Mouse (Mus musculus) embryo, embryonic 10.5 days (tissue): ENCODE results near the gene Rps11.
"Not testable (repeated sequence)": the region's sequence is repeated elsewhere in the genome, so short reads cannot be mapped to it uniquely, and the experiment has no call there.

ENCODE experiments used
- DNase-seq: peaks from one replicate; pipeline ENCODE4 v3.0.0-alpha.2; 2015; ENCODE audit warnings: low spot score

The Rps11 gene

GRCm38 (mm10) chr7:45154096-45154992 is 30.1 kb upstream of the Rps11 start, which contains the start of the genes Pih1d1 and Aldh16a1:
Gene Pih1d1 (plus strand): TSS chr7:45154303.
Gene Aldh16a1 (minus strand): TSS chr7:45154584.
- peak; percentile 97 for DNase-seq

DNA sequence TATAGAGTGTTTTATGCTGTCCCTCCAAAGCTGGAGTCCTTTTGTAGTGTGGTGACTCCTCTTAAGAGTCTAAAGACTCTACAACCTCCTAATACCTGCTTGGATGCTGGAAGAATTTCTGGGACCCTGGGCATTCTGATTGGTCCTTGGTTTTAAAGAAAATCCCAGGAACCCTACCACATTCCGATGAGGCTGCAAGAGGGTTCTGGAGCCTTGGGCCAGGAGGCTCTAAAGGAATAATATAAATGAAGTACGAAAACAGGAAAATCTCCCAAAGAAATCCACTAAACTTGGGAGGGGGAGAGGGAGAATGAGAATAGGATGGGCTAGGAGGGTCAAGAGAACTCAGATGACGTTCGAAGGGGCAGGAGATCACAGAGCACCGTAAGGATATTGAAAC is 29.3 kb upstream of the Rps11 start:
- DNase-seq: no peak

GRCm38 (mm10) chr7:45153052-45153451 is 28.8 kb upstream of the Rps11 start:
- not testable (repeated sequence) for DNase-seq

- DNase-seq: peak; percentile 44
Measured at GRCm38 (mm10) chr7:45151303-45151702, 27.1 kb upstream of the Rps11 start.

GRCm38 (mm10) chr7:45150321-45150720 is 26.1 kb upstream of the Rps11 start:
- no peak for DNase-seq

GRCm38 (mm10) chr7:45149545-45149944 is 25.3 kb upstream of the Rps11 start:
- DNase-seq: no peak

DNA sequence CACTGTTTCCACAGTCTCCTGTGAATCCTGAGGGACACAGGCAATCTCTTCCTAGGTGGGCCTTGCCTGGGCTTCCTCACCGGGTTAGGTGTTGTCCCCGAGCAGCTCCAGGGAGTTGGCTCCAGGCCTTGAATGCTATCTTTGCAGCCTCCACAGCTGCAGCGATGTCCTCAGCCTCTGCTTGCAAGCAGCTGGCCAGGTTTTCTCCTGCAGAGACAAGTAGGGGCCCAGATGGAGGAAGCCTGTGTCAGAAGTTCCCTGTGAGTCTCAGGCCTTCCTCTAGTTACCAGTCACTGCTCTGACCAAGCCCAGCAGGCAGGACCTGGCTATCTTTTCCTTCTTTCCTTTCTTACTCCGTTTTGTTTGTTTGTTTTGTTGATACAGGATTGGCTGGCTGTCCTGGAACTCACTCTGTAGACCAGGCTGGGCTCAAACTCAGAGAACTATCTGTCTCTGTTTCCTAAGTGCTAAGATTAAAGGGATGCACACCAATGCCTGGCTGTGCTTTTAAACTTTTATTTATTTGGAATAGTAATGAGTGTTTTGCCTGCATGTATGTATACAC is 24.4 kb upstream of the Rps11 start:
- DNase-seq: no peak

DNA sequence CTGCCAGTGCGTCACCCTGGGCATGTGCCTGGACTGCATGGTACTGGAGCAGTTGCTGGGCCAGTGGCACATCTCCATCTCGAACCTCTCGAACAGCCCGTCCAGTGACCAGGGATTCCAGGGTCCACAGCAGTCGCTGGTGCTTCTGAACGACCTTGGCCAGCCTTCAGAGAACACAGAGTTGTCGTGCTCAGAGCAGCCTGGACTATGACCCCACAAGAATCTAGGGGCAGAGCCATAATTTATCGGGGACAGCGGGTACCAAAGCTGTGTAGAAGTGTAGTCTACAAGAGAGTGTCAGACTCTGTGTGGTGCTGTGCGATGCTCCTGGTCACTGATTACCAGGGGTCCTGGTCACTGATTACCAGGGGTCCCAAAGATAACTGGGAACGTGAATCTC is 23.7 kb upstream of the Rps11 start:
- DNase-seq: no peak

DNA sequence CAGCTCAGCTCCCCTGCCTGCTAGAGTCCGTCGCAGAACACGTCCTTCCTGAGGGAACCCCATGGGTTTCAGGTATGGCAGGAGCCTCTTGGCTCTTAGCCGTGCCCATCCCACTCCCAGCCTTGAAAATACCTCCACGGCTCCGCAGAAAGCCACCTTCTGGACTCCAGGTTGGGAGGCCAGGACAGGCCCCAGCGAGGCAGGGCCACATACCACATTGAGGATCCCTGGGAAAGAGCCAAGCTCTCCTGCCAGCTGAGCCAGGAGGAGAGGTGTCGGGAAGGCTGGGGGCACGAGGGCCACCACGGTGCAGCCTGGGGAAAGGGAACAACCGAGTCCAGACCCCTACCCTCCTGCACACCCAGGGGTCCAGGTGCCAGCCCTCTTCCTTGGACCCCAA is 23.0 kb upstream of the Rps11 start:
- no peak for DNase-seq

- no peak for DNase-seq
Measured at GRCm38 (mm10) chr7:45145460-45145859, 21.2 kb upstream of the Rps11 start.

GRCm38 (mm10) chr7:45144368-45145174 is 20.3 kb upstream of the Rps11 start:
- DNase-seq: no peak

DNA sequence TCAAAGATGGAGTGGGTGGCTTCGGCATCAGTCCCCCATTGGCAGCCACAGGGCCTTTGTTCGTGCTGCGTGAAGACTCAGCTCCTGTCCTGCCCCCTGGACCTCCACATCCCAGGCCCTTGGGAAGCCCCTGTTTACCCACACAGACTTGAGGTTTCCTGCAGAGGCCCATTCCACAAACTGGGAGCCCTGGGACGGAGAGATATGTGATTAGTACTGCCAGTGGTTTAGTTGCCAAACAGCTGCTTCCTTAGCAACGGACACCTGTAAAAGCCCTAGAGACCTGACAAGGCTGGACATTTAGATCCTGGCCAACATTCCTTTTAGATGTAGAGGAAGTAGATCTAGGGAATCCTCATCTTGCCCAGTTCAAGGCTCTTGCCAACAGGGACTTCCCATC is 17.7 kb upstream of the Rps11 start:
- no peak for DNase-seq

DNA sequence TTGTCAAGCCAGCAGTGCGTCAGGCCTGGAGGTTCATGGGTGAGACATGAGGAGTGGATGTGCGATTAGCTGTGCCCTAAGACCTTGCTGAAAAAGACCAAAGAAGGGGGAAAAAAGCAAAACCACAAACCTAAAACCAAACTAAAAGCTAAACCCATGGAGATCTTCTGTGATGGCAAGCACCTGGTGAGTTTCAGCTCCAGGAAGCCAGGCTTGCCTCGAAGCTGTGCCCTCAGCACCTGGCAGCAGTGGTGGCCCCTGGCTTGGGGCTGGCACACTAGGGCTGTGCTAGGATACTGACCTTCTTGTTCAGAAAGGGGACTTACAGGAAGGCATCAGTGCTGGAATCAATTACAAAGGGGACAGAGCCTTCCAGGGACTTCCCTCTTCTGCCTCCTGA is 17.1 kb upstream of the Rps11 start:
- no peak for DNase-seq

GRCm38 (mm10) chr7:45139904-45140723 is 15.9 kb upstream of the Rps11 start:
- no peak for DNase-seq

DNA sequence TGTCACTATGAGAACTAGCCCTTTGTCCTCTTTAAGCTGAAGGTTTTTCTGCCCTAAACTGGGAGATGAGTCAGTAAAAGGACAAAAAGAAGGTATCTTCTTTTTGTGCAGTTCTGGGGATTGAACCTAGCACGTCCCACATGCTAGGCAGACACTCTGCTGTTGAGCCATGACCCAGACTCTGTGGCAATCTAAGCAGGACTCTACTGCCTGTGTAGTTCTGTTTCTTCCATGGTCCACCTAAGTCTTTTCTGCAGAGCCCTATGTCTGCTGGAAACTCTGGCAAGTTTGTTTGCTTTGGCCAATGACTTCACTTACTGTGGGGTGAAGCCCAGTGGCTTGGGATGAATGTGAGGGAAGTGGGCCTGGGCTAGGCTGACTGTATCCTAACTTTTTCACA is 14.2 kb upstream of the Rps11 start:
- no peak for DNase-seq

- no peak for DNase-seq
Measured at GRCm38 (mm10) chr7:45137171-45138006, 13.2 kb upstream of the Rps11 start.

GRCm38 (mm10) chr7:45135993-45136567 is 11.8 kb upstream of the Rps11 start, which contains the start of the genes Gm45713 and Flt3l:
Gene Gm45713 (minus strand): TSS chr7:45136231.
Gene Flt3l (minus strand): TSS chr7:45136432.
- peak; percentile 84 for DNase-seq

- DNase-seq: no peak
Measured at GRCm38 (mm10) chr7:45135370-45135769, 11.1 kb upstream of the Rps11 start.

DNA sequence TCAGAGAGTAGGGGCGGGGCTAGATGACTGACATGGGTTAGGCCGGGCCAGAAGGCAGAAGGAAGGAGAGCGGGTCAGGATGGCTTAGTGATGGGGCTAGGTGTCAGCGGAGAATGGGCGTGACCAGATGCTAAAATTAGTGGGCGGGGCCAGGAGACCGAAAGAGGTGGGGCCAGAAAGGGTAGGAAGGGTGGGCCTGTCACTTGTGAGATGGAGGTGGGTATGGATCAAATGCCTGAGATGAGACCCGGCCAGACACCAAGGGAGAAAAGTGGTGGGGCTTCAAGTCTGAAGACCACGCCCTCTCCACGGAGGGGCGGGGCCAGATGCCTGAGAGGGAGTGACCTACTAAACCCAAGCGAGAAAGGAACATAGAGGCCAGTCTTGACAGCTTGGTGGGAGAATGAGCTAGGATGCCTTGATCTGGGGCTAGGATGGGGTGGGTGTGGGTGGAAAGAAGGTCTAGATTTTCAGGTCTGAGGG is 10.3 kb upstream of the Rps11 start:
- DNase-seq: peak; percentile 67
